Mouse (Mus musculus) ES-Bruce4 (cell line): Measurements from ENCODE around the gene Pnldc1. TPM values are rescaled to one million over a fixed set of nuclear protein-coding genes. Genes with fewer than 3 reads are reported as not detected.
"Not testable (repeated sequence)": the region's sequence is repeated elsewhere in the genome, so short reads cannot be mapped to it uniquely, and the experiment has no call there.

Source experiments
- H3K27ac ChIP-seq: 2 replicates; pipeline ENCODE4 v1.5.1; 2012; ENCODE audit warnings: low read length, inconsistent platforms; ENCODE audit not compliant: insufficient read depth
- H3K27me3 ChIP-seq: 2 replicates; pipeline ENCODE4 v1.6.1; 2012; ENCODE audit warnings: mild to moderate bottlenecking, low read length, inconsistent platforms; ENCODE audit not compliant: control insufficient read depth, poor library complexity, insufficient read depth, severe bottlenecking
- H3K36me3 ChIP-seq: 2 replicates; pipeline ENCODE4 v1.6.1; 2012; ENCODE audit warnings: inconsistent platforms, mild to moderate bottlenecking, low read length, moderate library complexity; ENCODE audit not compliant: control insufficient read depth, poor library complexity, insufficient read depth, severe bottlenecking
- H3K4me1 ChIP-seq: one replicate; pipeline ENCODE4 v1.8.1; 2011; ENCODE audit warnings: low read length; ENCODE audit not compliant: control insufficient read depth, insufficient read depth
- H3K4me3 ChIP-seq: 2 replicates; pipeline ENCODE4 v1.5.1; 2011; ENCODE audit warnings: low read depth, mild to moderate bottlenecking, low read length
- H3K9ac ChIP-seq: 2 replicates; pipeline ENCODE4 v1.6.1; 2012; ENCODE audit warnings: low read depth, mild to moderate bottlenecking, inconsistent platforms; ENCODE audit not compliant: poor library complexity, severe bottlenecking
- H3K9me3 ChIP-seq: replicated peaks from 2 replicates; pipeline ENCODE4 v1.6.1; 2012; ENCODE audit warnings: mild to moderate bottlenecking, low read length, inconsistent platforms; ENCODE audit not compliant: control insufficient read depth, poor library complexity, insufficient read depth, severe bottlenecking
- CTCF ChIP-seq: IDR thresholded peaks from one replicate; pipeline ENCODE4 v1.8.1; 2011; ENCODE audit warnings: low read depth, low read length
- EP300 ChIP-seq: IDR thresholded peaks from 2 replicates; pipeline ENCODE4 v1.6.1; 2011; ENCODE audit warnings: low read depth, low read length; ENCODE audit not compliant: insufficient read depth
- POLR2A ChIP-seq: IDR thresholded peaks from one replicate; pipeline ENCODE4 v1.8.1; 2011; ENCODE audit warnings: low read length; ENCODE audit not compliant: insufficient read depth
- polyA plus RNA-seq: library from polyadenylated mRNA; stranded (reverse); fragments of >200 nt; gene quantifications from 2 replicates; pipeline ENCODE4 v1.2.4, GENCODE M21; 2011; ENCODE audit warnings: low read depth; ENCODE audit not compliant: missing spikeins, insufficient read depth, insufficient read length

Gene Pnldc1
- polyA plus RNA-seq, 1 experiment, result 31.8 TPM

GRCm38 (mm10) chr17:12935719-12936118, 25.7 kb upstream of the Pnldc1 start:
- Histone ChIP-seq H3K36me3 (no peaks in the 10 kb centered on the region), H3K9ac (no peak overlapping the region)
- no peak for TF ChIP-seq EP300

GRCm38 (mm10) chr17:12931576-12931975, 21.5 kb upstream of the Pnldc1 start:
- H3K27ac ChIP-seq, H3K9me3 ChIP-seq, H3K27me3 ChIP-seq, H3K36me3 ChIP-seq, H3K9ac ChIP-seq, H3K4me3 ChIP-seq, H3K4me1 ChIP-seq: not testable (repeated sequence)

More at GRCm38 (mm10) chr17:12935719-12936118, 25.7 kb upstream of the Pnldc1 start:
- Histone ChIP-seq H3K4me3 (no peak overlapping the region), H3K27ac (no peak overlapping the region), H3K9me3 (no peaks in the 10 kb centered on the region), H3K27me3 (no peaks in the 10 kb centered on the region), H3K4me1 (no peaks in the 10 kb centered on the region)

- Histone ChIP-seq H3K4me1 (peaks cover 3% of the 10 kb centered on the region), H3K9me3 (no peaks in the 10 kb centered on the region), H3K9ac (no peak overlapping the region), H3K36me3 (peaks cover 41% of the 10 kb centered on the region), H3K27me3 (no peaks in the 10 kb centered on the region), H3K4me3 (no peak overlapping the region), H3K27ac (no peak overlapping the region)
- TF ChIP-seq CTCF (no peak), EP300 (no peak), POLR2A (no peak)
These were observed 15.7 kb upstream of the Pnldc1 start for GRCm38 (mm10) chr17:12925703-12926180.

GRCm38 (mm10) chr17:12925001-12925400, 15.0 kb upstream of the Pnldc1 start:
- Histone ChIP-seq H3K27me3 (no peaks in the 10 kb centered on the region), H3K27ac (0 out of 2 replicates have a peak overlapping the region, but pooled peaks have one; percentile 33), H3K36me3 (peaks cover 49% of the 10 kb centered on the region), H3K4me3 (no peak overlapping the region), H3K9ac (no peak overlapping the region), H3K4me1 (peaks cover 3% of the 10 kb centered on the region), H3K9me3 (no peaks in the 10 kb centered on the region)
- no peak for TF ChIP-seq POLR2A
- no peak for TF ChIP-seq EP300
- no peak for TF ChIP-seq CTCF

GRCm38 (mm10) chr17:12921073-12921472, 11.0 kb upstream of the Pnldc1 start:
- peaks cover 69% of the 10 kb centered on the region for H3K36me3 ChIP-seq
- no peak for TF ChIP-seq EP300
- no peak for TF ChIP-seq POLR2A
- no peak for TF ChIP-seq CTCF
- H3K4me1 ChIP-seq, result peaks cover 4% of the 10 kb centered on the region
- H3K9me3 ChIP-seq, result no peaks in the 10 kb centered on the region
- no peaks in the 10 kb centered on the region for H3K27me3 ChIP-seq
- no peak overlapping the region for H3K4me3 ChIP-seq
- H3K27ac ChIP-seq, result no peak overlapping the region
- no peak overlapping the region for H3K9ac ChIP-seq

GRCm38 (mm10) chr17:12916588-12917380, 6.8 kb upstream of the Pnldc1 start:
- peak overlapping the region; percentile 62 for H3K27ac ChIP-seq
- no peaks in the 10 kb centered on the region for H3K9me3 ChIP-seq
- peaks cover 59% of the 10 kb centered on the region for H3K36me3 ChIP-seq
- H3K27me3 ChIP-seq, result no peaks in the 10 kb centered on the region
- H3K4me1 ChIP-seq, result peaks cover 2% of the 10 kb centered on the region
- H3K4me3 ChIP-seq, result peak overlapping the region; percentile 93
- peak overlapping the region; percentile 94 for H3K9ac ChIP-seq
- TF ChIP-seq EP300, result no peak
- no peak for TF ChIP-seq CTCF
- TF ChIP-seq POLR2A, result no peak
